Mouse (Mus musculus) heart, adult 2 months (tissue): ENCODE data around the gene Olfr718-ps1. TPM values are rescaled to one million over a fixed set of nuclear protein-coding genes. Genes with fewer than 3 reads are reported as not detected.

Experiments
- DNase-seq, 2 experiments: peaks; one replicate each; pipeline ENCODE4 v3.0.0; 2021
- H3K27ac ChIP-seq: fragments of 200-600 bp; 2 replicates; pipeline ENCODE4 v1.8.1; 2022
- H3K27me3 ChIP-seq: fragments of 200-500 bp; 2 replicates; pipeline ENCODE4 v1.6.1; 2012; ENCODE audit warnings: mild to moderate bottlenecking, low read length, inconsistent platforms, mixed read lengths; ENCODE audit not compliant: control insufficient read depth, insufficient read depth
- H3K36me3 ChIP-seq: fragments of 200-500 bp; 2 replicates; pipeline ENCODE4 v1.6.1; 2012; ENCODE audit warnings: low read length, inconsistent platforms; ENCODE audit not compliant: control insufficient read depth, insufficient read depth
- H3K4me1 ChIP-seq: fragments of 200-500 bp; 2 replicates; pipeline ENCODE4 v1.6.1; 2011; ENCODE audit warnings: low read length; ENCODE audit not compliant: control insufficient read depth, insufficient read depth
- H3K4me3 ChIP-seq: fragments of 200-600 bp; 2 replicates; pipeline ENCODE4 v1.8.1; 2022
- H3K79me2 ChIP-seq: fragments of 200-500 bp; replicated peaks from 2 replicates; pipeline ENCODE4 v1.6.1; 2012; ENCODE audit warnings: mild to moderate bottlenecking, inconsistent platforms, low read length, moderate library complexity, mixed read lengths; ENCODE audit not compliant: control insufficient read depth, insufficient read depth
- H3K9ac ChIP-seq: fragments of 200-500 bp; 2 replicates; pipeline ENCODE4 v1.6.1; 2012; ENCODE audit warnings: low read depth, mild to moderate bottlenecking, control low read depth, inconsistent platforms, low read length, mixed read lengths
- CTCF ChIP-seq: fragments of 200-600 bp; IDR thresholded peaks from 2 replicates; pipeline ENCODE4 v1.8.1; 2022; ENCODE audit warnings: antibody characterized with exemption, mild to moderate bottlenecking, moderate library complexity
- EP300 ChIP-seq: fragments of 200-500 bp; IDR thresholded peaks from 2 replicates; pipeline ENCODE4 v1.6.1; 2011; ENCODE audit warnings: low read depth, low read length, control low read depth; ENCODE audit not compliant: insufficient read depth
- POLR2A ChIP-seq: fragments of 200-500 bp; IDR thresholded peaks from 2 replicates; pipeline ENCODE4 v1.6.1; 2011; ENCODE audit warnings: mild to moderate bottlenecking, low read depth, low read length, control low read depth; ENCODE audit not compliant: insufficient read depth
- WGBS: fragments of 180-500 bp; shearing (Covaris S2); methylation state at CpG from one replicate; pipeline ENCODE4 v1.1.7; 2018; 5-methylcytosine and 5-hydroxymethylcytosine counted together
- intact Hi-C: fragments of 180-260 bp; cut with DNase I; formaldehyde crosslinking; loops from one replicate; pipeline ENCODE4 v1.15.1; 2025
- polyA plus RNA-seq: library from polyadenylated mRNA; depleted of rRNA; stranded (reverse); fragments of >200 nt; gene quantifications from 2 replicates; pipeline ENCODE4 v1.2.3, GENCODE M21; 2012
- total RNA-seq, 2 experiments: library from RNA; stranded (reverse); gene quantifications; 2 replicates each; pipeline ENCODE4 v1.2.3; 2021

The Olfr718-ps1 gene
- total and polyA plus RNA-seq, 3 experiments: not detected

DNA sequence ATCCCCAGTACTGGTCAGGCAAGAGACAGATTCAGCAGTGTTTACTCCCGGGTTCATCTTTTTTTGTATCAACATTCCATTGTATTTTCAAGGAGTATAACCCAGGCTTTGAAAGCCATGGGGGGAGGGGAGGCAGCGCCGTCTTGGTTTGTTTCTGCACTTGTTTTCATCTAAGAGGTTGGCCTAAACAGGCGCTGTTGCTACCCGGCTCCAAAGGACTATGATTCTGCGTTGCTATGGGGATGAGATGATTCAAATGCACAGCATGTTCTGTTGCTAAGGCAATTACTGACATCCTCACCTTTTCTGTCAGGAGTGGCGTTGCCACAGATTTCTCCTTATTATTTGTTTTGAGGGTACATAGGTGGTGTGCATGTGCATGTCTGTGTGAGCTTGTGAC lies 21.8 kb downstream of the Olfr718-ps1 start:
- intact Hi-C loops: no loop called here
- Histone ChIP-seq H3K9ac (no peak overlapping the region), H3K4me1 (no peaks in the 10 kb centered on the region), H3K79me2 (no peaks in the 10 kb centered on the region), H3K27ac (no peak overlapping the region), H3K27me3 (no peaks in the 10 kb centered on the region), H3K36me3 (no peaks in the 10 kb centered on the region), H3K4me3 (no peak overlapping the region)
- DNase-seq: no peak
- TF ChIP-seq EP300 (no peak), CTCF (no peak), POLR2A (no peak)
- 76% methylated on average over 7 of the region's 7 CpGs for WGBS

DNA sequence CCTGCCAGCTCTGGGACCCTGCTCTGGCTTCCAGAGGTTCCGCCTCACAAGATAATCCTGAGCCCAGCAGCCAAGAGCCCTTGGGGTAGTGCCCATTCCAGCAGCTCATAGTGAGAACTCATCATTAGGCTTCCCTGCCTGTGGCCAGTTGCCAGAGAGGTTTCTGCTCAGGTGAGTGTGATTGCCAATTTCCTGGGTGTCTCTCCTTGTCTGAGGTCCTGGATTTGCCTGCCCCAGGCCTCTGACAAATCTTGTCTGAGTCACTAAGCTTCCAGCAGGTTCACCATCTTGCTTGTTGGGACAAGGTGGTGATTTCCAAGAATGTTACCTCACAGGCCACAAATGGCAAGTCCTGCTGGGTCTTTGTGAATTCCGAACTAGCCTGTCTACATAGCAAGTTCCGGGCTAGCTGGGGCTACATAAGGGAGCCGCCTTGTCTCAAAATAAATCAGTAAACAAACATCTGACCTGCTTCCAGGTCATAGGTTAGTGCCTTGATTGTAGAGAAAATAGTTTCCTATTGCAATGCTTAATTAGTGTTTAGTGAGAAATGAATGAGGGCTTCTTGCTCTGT lies 22.5 kb downstream of the Olfr718-ps1 start:
- Histone ChIP-seq H3K4me1 (no peaks in the 10 kb centered on the region), H3K79me2 (no peaks in the 10 kb centered on the region), H3K27me3 (no peaks in the 10 kb centered on the region), H3K4me3 (no peak overlapping the region), H3K9ac (no peak overlapping the region), H3K36me3 (no peaks in the 10 kb centered on the region), H3K27ac (no peak overlapping the region)
- TF ChIP-seq CTCF: no peak
- TF ChIP-seq POLR2A: no peak
- TF ChIP-seq EP300: no peak
- intact Hi-C loops: no loop called here
- no peak for DNase-seq
- 85% methylated on average over 4 of the region's 4 CpGs for WGBS

DNA sequence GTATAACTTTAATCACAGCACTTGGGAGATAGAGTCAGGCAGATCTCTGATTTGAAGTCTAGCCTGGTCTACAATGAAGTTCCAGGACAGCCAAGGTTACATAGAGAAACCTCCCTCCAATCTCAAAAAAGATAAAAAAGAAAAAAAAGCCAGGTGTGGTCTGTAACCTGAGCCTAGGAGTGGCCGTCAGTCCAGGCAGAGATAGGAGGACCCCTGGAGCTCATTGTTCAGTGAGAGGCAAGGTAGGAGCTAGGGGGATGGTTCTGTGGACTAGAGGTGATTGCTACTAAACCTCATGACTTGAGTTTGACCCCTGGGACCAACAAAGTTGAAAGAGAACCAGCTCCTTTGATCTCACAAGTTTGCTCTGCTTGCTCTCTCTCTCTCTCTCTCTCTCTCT lies 24.7 kb downstream of the Olfr718-ps1 start:
- Histone ChIP-seq H3K4me3 (no peak overlapping the region), H3K36me3 (no peaks in the 10 kb centered on the region), H3K9ac (no peak overlapping the region), H3K4me1 (no peaks in the 10 kb centered on the region), H3K27me3 (0 out of 2 replicates have a peak, but pooled peaks cover under 1% of the 10 kb centered on the region), H3K79me2 (no peaks in the 10 kb centered on the region), H3K27ac (no peak overlapping the region)
- TF ChIP-seq EP300: no peak
- TF ChIP-seq POLR2A: no peak
- no peak for TF ChIP-seq CTCF
- intact Hi-C loops: no loop called here
- no peak for DNase-seq
- 37% methylated on average over 1 of the region's 1 CpGs for WGBS

DNA sequence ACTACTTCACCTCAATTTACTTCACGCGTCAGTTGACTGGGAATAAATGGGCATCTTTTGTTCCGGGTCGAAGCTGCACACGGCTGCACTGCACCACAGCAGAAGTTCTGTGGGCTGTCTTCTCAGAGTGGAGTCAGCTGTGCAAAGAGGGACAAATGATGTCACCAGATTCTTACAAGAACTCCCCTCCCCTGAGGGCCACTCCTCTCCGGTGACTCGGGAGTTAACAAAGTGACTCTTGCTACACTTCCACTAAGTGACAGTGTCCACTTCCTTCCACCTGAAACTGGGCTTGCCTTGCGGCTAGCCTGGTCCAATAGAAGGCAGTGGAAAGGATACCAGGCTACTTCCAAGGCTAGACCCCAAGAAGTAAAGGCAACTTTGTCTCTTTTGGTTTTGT lies 25.3 kb downstream of the Olfr718-ps1 start:
- DNase-seq: no peak
- no peak overlapping the region for H3K9ac ChIP-seq
- H3K27me3 ChIP-seq: 0 out of 2 replicates have a peak, but pooled peaks cover 2% of the 10 kb centered on the region
- no peak for TF ChIP-seq CTCF
- no peak for TF ChIP-seq POLR2A
- no peak for TF ChIP-seq EP300
- no peaks in the 10 kb centered on the region for H3K36me3 ChIP-seq
- H3K79me2 ChIP-seq: no peaks in the 10 kb centered on the region
- H3K4me3 ChIP-seq: no peak overlapping the region
- WGBS: 67% methylated on average over 8 of the region's 8 CpGs
- H3K27ac ChIP-seq: no peak overlapping the region
- intact Hi-C loops: no loop called here
- H3K4me1 ChIP-seq: no peaks in the 10 kb centered on the region

DNA sequence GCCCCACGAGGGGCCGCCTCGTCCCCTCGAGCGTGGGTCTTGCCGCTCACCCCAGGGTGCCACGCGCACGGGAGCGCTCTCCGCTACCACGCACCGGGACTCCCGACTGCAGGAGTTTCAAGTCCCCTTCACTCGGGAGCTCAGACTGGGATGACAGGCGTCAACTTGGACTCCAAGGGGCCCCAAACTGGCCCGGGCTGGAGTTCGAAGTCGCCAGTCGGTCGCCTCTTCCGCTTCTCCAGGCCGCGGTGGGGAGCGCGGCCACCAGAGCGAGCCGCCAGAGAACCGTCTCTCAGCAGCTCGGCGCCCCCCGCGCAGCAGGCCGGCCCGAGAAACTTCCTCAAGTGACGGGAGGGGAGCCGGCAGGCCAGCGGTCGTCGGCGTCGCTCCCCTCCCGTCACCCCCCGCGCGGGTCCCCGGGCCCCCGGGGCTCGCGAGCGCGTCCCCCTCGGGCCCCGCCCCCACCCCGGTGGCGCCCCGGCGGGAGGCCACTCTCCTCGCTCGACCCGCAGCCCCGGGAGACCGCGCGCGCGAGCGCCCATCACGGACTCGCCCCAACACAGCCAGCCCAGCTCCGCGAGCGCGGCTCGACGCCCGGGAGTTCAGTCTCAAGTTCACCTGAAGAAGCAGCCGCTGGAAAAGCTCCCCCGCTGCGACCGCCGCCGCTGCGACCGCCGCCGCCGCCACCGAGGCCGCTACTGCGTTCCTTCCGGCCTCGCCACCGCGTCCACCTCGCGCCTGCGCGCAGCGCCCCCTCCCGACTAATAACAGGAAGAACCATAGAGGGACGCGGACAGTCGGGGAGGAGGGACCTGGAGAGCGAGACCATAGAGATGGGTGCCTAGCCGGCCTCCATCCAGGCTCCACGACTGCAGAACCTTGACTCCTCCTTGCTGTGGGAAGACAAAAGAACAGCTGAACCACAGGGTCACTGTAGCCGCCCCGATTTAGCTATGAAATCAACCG lies 34.8 kb downstream of the Olfr718-ps1 start, which contains the start of gene Rnf216:
Gene Rnf216 (minus strand): TSS at position 714 of the 966 bp plus-strand sequence.
- intact Hi-C loops: loop anchor here (5.0 kb wide), 1 partner anchor 70 kb away; the partner anchor contains the start of genes Rbak and Spdye4b

More for the DNA sequence above, 34.8 kb downstream of the Olfr718-ps1 start, which contains the start of gene Rnf216:
- 0 out of 2 replicates have a peak, but pooled peaks cover under 1% of the 10 kb centered on the region for H3K27me3 ChIP-seq
- peak within 1 kb of the TSS; percentile 92 for H3K9ac ChIP-seq
- H3K4me3 ChIP-seq: peak within 1 kb of the TSS; percentile 92
- 1% methylated on average over 93 of the region's 110 CpGs for WGBS
- H3K4me1 ChIP-seq: peaks cover 2% of the 10 kb centered on the region
- 0 out of 2 replicates have a peak, but pooled peaks have one; percentile 74 for TF ChIP-seq EP300
- TF ChIP-seq POLR2A: peak; percentile 80
- peak; percentile 88 for TF ChIP-seq CTCF
- DNase-seq: peak; percentile 94 to 95
- H3K27ac ChIP-seq: peak within 1 kb of the TSS; percentile 95
- peaks cover 5% of the 10 kb centered on the region for H3K36me3 ChIP-seq
- H3K79me2 ChIP-seq: peaks cover 11% of the 10 kb centered on the region
